Mouse (Mus musculus) layer of hippocampus, adult 11-12 months (tissue): ENCODE measurements around the gene Rnf5.
A peak's percentile ranks its signal among the peaks of the same experiment; 100 is the strongest.

Experiments used
- DNase-seq: peaks from one replicate; pipeline ENCODE4 v3.0.0; 2022; ENCODE audit warnings: low spot score

Gene Rnf5

GRCm38 (mm10) chr17:34605609-34606008, 2.1 kb upstream of the Rnf5 start:
- DNase-seq, result peak; percentile 98

DNA sequence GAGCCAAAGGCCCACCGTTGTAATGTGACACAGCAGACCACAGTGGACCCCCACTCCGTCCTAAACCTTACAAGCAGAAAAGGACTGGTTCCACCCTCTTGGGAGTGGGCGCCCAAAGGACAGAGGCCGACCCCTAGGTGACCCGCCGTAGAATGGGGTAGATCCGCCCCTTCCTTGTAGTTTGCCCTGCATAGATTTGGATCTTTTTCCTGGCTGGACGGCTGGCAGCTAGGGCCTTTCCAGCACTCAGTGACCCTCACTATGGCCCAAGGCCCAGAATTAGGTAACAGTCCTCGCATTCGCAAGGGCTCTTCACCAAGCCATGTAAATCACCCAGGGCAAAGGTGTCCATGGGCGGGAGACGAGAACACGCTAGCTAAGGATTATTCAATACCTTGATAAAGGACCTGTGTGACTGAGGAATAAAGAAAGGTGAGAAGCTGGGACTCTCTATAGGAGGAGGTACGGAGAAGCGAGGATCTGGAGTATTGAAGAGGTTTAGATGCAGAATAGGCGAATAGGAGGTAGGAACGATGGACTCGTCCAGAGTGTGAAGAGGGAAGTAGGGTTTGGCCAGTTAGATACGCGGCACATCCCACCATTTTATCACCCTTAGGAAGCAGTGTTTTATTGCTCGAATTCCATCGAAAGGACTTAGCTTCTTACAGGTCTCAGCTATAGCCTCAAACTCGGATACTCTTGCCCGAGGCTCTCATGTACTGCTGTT, 1.2 kb upstream of the Rnf5 start:
- DNase-seq, result no peak

DNA sequence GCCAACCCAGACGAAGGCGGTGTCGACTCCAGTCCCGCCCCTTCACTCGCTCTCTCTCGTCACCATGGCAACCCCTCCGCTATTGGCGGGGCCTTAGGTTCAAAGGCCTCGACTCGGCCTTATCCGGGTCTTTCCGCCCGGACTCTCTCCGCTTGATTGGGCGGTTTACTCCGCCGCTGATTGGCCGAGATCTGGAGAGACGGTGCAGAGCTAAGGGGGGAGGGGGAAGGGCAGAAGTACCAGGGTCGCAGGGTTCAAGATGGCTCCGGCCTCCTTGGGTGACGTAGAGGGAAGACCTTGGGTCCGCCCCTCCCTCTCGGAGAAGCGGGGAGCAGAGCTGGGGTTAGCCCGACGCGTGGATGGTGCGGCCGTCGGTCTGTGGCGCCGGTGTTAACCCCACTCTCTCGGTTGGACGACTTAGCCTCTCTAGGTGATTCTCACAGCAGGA, 595 bp upstream of the Rnf5 start, which contains the start of gene Agpat1:
Agpat1 (plus strand) TSS at position 202 of the 448 bp plus-strand sequence.
- DNase-seq, result peak; percentile 99

- no peak for DNase-seq
These were observed 1.7 kb downstream of the Rnf5 start for GRCm38 (mm10) chr17:34601796-34602195.

- DNase-seq, result no peak
These were observed 3.6 kb downstream of the Rnf5 start for GRCm38 (mm10) chr17:34599891-34600290.

- DNase-seq, result no peak
These were observed 5.9 kb downstream of the Rnf5 start, which contains the start of gene Ager for GRCm38 (mm10) chr17:34597566-34598095. TSS of gene Ager (plus strand) at chr17:34597862.

GRCm38 (mm10) chr17:34596098-34596497, 7.4 kb downstream of the Rnf5 start:
- DNase-seq, result no peak

DNA sequence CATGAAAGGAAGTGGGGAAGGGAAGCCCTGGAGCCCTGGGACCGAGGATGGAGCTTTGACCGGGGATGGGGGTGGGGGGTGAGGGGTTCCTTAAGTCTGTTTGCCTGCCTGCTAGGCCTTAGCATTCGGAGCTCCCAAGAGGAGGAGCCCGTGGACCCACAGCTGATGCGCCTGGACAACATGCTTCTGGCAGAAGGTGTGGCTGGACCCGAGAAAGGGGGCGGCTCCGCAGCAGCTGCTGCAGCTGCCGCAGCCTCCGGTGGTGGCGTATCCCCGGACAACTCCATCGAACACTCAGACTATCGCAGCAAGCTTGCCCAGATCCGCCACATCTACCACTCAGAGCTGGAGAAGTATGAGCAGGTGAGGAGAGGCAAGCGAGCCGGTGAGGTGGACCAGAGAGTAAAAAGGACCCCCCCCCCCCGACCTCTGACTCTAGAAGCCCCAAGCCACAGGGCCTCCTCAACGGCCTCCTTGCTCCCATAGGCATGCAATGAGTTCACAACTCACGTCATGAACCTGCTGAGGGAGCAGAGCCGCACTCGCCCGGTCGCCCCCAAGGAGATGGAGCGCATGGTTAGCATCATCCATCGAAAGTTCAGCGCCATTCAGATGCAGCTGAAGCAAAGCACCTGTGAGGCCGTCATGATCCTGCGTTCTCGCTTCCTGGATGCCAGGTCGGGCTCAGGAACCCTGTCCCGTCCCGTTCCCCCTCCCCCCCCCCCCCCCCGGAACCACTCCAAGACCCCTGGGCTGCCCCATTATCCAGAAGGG, 9.6 kb downstream of the Rnf5 start:
- no peak for DNase-seq

GRCm38 (mm10) chr17:34592581-34593549, 10.6 kb downstream of the Rnf5 start:
- DNase-seq, result no peak

DNA sequence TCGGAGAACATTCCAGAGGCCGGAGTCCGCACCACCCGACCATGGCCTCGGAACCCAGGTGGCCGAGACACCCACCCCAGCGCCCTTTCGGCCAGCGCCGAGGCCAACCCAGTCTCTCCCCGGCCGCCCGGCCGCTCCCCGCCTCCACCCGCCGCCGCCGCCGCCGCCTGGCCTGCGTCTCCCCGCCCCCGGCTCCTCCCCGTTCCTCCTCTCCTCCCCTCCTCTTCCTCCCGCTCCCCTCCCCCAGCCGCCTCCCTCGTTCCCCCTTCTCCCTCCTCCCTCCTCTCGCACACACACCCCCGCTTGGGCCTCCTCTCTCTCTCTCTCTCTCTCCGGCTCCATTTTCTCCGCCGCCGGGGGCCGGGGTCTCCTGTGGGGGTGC, 11.5 kb downstream of the Rnf5 start:
- peak; percentile 85 for DNase-seq

GRCm38 (mm10) chr17:34591029-34591993, 12.2 kb downstream of the Rnf5 start, which contains the start of gene Pbx2:
TSS of gene Pbx2 (plus strand) at chr17:34591266.
- DNase-seq, result peak; percentile 23

GRCm38 (mm10) chr17:34590154-34590987, 13.1 kb downstream of the Rnf5 start:
- no peak for DNase-seq

- no peak for DNase-seq
These were observed 13.8 kb downstream of the Rnf5 start, which contains the start of gene Gpsm3 for GRCm38 (mm10) chr17:34589681-34590101. TSS of gene Gpsm3 (plus strand) at chr17:34589806.

DNA sequence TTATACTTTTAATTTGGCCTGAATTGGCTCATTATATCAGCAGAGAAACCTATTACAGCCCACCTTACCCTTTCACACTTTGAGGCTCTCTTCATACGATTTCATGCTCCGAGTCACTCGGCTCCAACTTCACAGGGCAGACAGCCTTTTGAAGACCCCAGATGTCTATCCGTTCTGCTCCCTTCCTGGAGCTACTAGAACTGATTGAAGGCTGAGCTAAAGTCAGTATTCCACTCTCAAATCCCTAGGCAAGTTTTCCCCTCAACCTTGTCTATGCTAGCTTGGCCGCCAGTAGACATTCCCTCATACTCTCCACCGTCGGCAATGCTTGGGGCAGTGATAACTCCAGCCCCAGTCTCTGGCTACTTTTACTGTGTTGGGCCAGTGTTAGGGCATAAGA, 14.3 kb downstream of the Rnf5 start:
- no peak for DNase-seq

DNA sequence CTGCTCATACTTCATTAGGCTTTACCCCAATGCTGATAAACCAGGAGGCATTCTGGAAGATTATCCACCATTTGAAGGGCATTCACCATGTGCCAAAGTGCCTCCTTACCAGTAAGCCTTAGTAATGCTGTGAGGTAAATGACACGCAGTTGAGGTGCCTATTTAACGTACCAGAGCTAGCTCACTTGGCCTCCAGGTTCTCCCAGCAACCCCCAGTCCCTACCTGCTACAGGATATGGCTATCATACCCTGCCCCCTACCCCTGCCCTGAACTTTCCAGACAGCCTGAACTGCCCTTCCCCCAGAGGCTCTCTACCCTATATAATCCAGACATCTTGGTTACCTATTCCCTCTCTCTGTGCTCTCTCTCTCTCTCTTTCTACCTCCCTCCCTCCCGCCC, 14.7 kb downstream of the Rnf5 start:
- no peak for DNase-seq

DNA sequence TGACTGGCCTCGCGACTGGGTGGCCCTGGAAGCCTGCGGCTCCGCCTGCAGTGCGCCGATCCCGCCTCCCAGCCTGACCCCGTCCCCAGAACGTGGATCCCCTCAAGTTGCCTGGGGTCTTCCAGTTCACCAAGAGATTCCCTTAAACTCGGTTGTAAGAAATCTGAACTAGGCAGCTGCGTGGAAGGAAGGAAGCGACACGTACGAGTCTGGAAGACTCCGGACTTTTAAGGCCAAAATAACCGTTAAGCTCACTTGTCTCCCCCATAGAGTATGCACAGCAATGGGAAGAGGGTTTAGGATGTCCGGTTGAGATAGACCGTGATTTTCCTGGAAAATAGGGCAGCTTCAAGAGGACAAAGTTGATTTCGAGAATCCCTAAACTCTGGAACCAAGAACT, 15.7 kb downstream of the Rnf5 start:
- DNase-seq, result no peak

GRCm38 (mm10) chr17:34587423-34587811, 16.1 kb downstream of the Rnf5 start:
- peak; percentile 98 for DNase-seq

DNA sequence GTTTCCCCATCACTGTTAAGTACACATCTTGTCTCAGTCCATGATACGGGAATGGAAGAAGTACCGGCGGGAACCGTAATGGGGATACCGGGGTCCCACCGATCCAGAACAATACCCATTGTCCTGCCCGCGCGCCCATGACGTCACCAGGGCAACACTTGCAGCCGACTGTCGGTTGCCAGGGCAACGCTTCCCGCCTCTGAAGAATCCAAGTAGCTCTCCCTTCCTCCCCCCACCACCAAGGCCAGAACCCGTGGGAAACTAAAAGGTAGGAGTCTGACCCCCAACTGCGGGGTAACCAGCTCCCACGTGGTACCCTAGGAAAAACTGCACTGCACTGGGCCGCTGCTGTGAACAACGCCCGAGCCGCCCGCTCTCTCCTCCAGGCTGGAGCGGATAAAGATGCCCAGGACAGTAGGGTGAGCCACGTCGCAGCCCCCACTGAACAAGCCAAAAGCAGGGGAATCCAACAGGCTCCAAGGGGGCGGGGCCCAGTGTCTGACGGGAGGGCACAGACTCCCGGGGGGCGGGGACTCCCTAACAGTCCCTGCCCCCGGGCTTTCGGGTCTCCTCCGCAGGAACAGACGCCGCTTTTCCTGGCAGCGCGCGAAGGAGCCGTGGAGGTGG, 16.6 kb downstream of the Rnf5 start:
- peak; percentile 91 for DNase-seq
